Mouse (Mus musculus): ENCODE measurements around the gene Rbm8a. TPM values are rescaled to one million over a fixed set of nuclear protein-coding genes. Genes with fewer than 3 reads are reported as not detected.
A peak's percentile ranks its signal among the peaks of the same experiment; 100 is the strongest.

Rbm8a gene
- total and polyA plus RNA-seq, 3 experiments = 231 to 363 TPM; not detected in 1

- TF ChIP-seq EP300 (IDR thresholded peaks at IDR 0.05; ENCODE audit: low read depth in 1 of 2, low read length in 2 of 2) (no peak), E2F4 (IDR thresholded peaks at IDR 0.05; ENCODE audit: borderline replicate concordance, low read depth, low read length) (no peak), CTCF (IDR thresholded peaks at IDR 0.05 in 2 of 3, conservative IDR thresholded peaks at IDR 0.05 in 1 of 3; ENCODE audit: control insufficient read depth in 1 of 3, insufficient read depth in 1 of 3, low read depth in 2 of 3, low read length in 3 of 3, poor library complexity in 1 of 3, severe bottlenecking in 1 of 3) (peak; percentile 88 to 98 (median 97)), TCF12 (IDR thresholded peaks at IDR 0.05; ENCODE audit: low read depth, low read length) (peak; percentile 20; the same call in 1 of the 2 replicates), USF2 (IDR thresholded peaks at IDR 0.05; ENCODE audit: borderline replicate concordance in 1 of 2, insufficient read depth in 1 of 2, low read depth in 1 of 2, low read length in 2 of 2) (no peak), UBTF (IDR thresholded peaks at IDR 0.05; ENCODE audit: borderline replicate concordance, insufficient read depth, low read depth, low read length) (no peak), ZC3H11A (IDR thresholded peaks at IDR 0.05; ENCODE audit: low read depth, low read length) (peak; percentile 96), POLR2AphosphoS2 (IDR thresholded peaks at IDR 0.05; ENCODE audit: low read length) (no peak), ELF1 (IDR thresholded peaks at IDR 0.05; ENCODE audit: low read depth, low read length) (no peak), ZMIZ1 (IDR thresholded peaks at IDR 0.05; ENCODE audit: low read depth, low read length) (no peak)
These were observed 9.5 kb downstream of the Rbm8a start (continued) for GRCm38 (mm10) chr3:96639219-96639618.

- H3K9me3 ChIP-seq (replicated peaks; ENCODE audit: insufficient read depth, low read length) = no peaks in the 10 kb centered on the region
- peak; percentile 67 for DNase-seq (ENCODE audit: low read depth, low spot score)
- no peaks in the 10 kb centered on the region for H3K79me2 ChIP-seq (ENCODE audit: control insufficient read depth, insufficient read depth, low read length, poor library complexity)
- no peak within 1 kb of the TSS for H3K27ac ChIP-seq (ENCODE audit: control insufficient read depth, low read depth, low read length)
- H3K36me3 ChIP-seq (ENCODE audit: control insufficient read depth in 1 of 2, insufficient read depth in 2 of 2, low read length in 2 of 2) = no peaks in the 10 kb centered on the region; a peak in 1 of 4 replicates
- TF ChIP-seq NELFE (IDR thresholded peaks at IDR 0.05; ENCODE audit: low read depth, low read length) (no peak), RCOR1 (IDR thresholded peaks at IDR 0.05; ENCODE audit: low read depth, low read length) (no peak), TBP (IDR thresholded peaks at IDR 0.05; ENCODE audit: low read depth, low read length) (0 out of 2 replicates have a peak, but pooled peaks have one; percentile 30), MXI1 (IDR thresholded peaks at IDR 0.05; ENCODE audit: low read depth, low read length) (no peak), SIN3A (IDR thresholded peaks at IDR 0.05; ENCODE audit: low read length) (no peak), CHD1 (IDR thresholded peaks at IDR 0.05; ENCODE audit: low read depth, low read length) (no peak), MEF2A (IDR thresholded peaks at IDR 0.05; ENCODE audit: extremely low read depth, insufficient replicate concordance, low read depth, low read length, poor library complexity, severe bottlenecking) (no peak), MYC (IDR thresholded peaks at IDR 0.05; ENCODE audit: low read depth, low read length) (no peak), ZKSCAN1 (IDR thresholded peaks at IDR 0.05; ENCODE audit: low read depth, low read length) (peak; percentile 100), ZC3H11A (IDR thresholded peaks at IDR 0.05; ENCODE audit: low read depth, low read length) (peak; percentile 55), RAD21 (IDR thresholded peaks at IDR 0.05; ENCODE audit: low read depth, low read length) (peak; percentile 64), USF2 (IDR thresholded peaks at IDR 0.05; ENCODE audit: borderline replicate concordance in 1 of 2, insufficient read depth in 1 of 2, low read depth in 1 of 2, low read length in 2 of 2) (no peak), CTCF (IDR thresholded peaks at IDR 0.05 in 2 of 3, conservative IDR thresholded peaks at IDR 0.05 in 1 of 3; ENCODE audit: control insufficient read depth in 1 of 3, insufficient read depth in 1 of 3, low read depth in 2 of 3, low read length in 3 of 3, poor library complexity in 1 of 3, severe bottlenecking in 1 of 3) (peak; percentile 82 to 87 (median 85)), SMC3 (IDR thresholded peaks at IDR 0.05; ENCODE audit: low read depth, low read length) (peak; percentile 84), GABPA (IDR thresholded peaks at IDR 0.05; ENCODE audit: low read depth, low read length) (no peak)
- no peaks in the 10 kb centered on the region for H3K4me1 ChIP-seq (ENCODE audit: control insufficient read depth in 1 of 2, insufficient read depth in 2 of 2, low read length in 2 of 2)
- H3K9ac ChIP-seq (ENCODE audit: control insufficient read depth, low read depth, low read length, poor library complexity, severe bottlenecking) = no peak within 1 kb of the TSS
- H3K4me3 ChIP-seq (ENCODE audit: control insufficient read depth in 1 of 2, insufficient read depth in 1 of 2, low read depth in 2 of 2, low read length in 2 of 2) = no peak within 1 kb of the TSS
- H3K27me3 ChIP-seq (ENCODE audit: control insufficient read depth in 1 of 2, insufficient read depth in 2 of 2, low read length in 2 of 2) = no peaks in the 10 kb centered on the region
These were observed 15.4 kb downstream of the Rbm8a start, which contains the start of gene Itga10 for GRCm38 (mm10) chr3:96645018-96645649. Itga10 (plus strand) TSS chr3:96645584.

Data from MEL (cell line).